Mouse (Mus musculus) thymus, postnatal 14 days (tissue): ENCODE results near the gene Cfap77.

Experiments
- DNase-seq: peaks from one replicate; pipeline ENCODE4 v3.0.0; 2021

The Cfap77 gene

GRCm38 (mm10) chr2:28919001-28919400 lies 135.9 kb downstream of the Cfap77 start:
- no peak for DNase-seq

- DNase-seq = no peak
Observed at GRCm38 (mm10) chr2:28917518-28918361, 137.1 kb downstream of the Cfap77 start.

GRCm38 (mm10) chr2:28917156-28917517 lies 137.7 kb downstream of the Cfap77 start:
- no peak for DNase-seq

- DNase-seq = no peak
Observed at GRCm38 (mm10) chr2:28916513-28916865, 138.4 kb downstream of the Cfap77 start, which contains the start of gene Barhl1. Barhl1 (minus strand) TSS chr2:28916668.

- DNase-seq = peak; percentile 95
Observed at GRCm38 (mm10) chr2:28915768-28916512, 138.9 kb downstream of the Cfap77 start.

- peak; percentile 9 for DNase-seq
Observed at GRCm38 (mm10) chr2:28915104-28915738, 139.6 kb downstream of the Cfap77 start.

GRCm38 (mm10) chr2:28914121-28914520 lies 140.7 kb downstream of the Cfap77 start:
- DNase-seq = no peak

- DNase-seq = no peak
Observed at GRCm38 (mm10) chr2:28912961-28913360, 141.9 kb downstream of the Cfap77 start.

- DNase-seq = no peak
Observed at GRCm38 (mm10) chr2:28912039-28912700, 142.7 kb downstream of the Cfap77 start.

- no peak for DNase-seq
Observed at GRCm38 (mm10) chr2:28911331-28912038, 143.4 kb downstream of the Cfap77 start.

- DNase-seq = no peak
Observed at GRCm38 (mm10) chr2:28910877-28911276, 144.0 kb downstream of the Cfap77 start.

- DNase-seq = no peak
Observed at GRCm38 (mm10) chr2:28909818-28910710, 144.8 kb downstream of the Cfap77 start.

- DNase-seq = no peak
Observed at GRCm38 (mm10) chr2:28909186-28909817, 145.6 kb downstream of the Cfap77 start.

- DNase-seq = no peak
Observed at GRCm38 (mm10) chr2:28908389-28909153, 146.3 kb downstream of the Cfap77 start.

- DNase-seq = no peak
Observed at GRCm38 (mm10) chr2:28907691-28908388, 147.0 kb downstream of the Cfap77 start.

- no peak for DNase-seq
Observed at GRCm38 (mm10) chr2:28905561-28905960, 149.3 kb downstream of the Cfap77 start.

GRCm38 (mm10) chr2:28904786-28905185 lies 150.1 kb downstream of the Cfap77 start:
- no peak for DNase-seq

- no peak for DNase-seq
Observed at GRCm38 (mm10) chr2:28903871-28904270, 151.0 kb downstream of the Cfap77 start.

GRCm38 (mm10) chr2:28902291-28902690 lies 152.6 kb downstream of the Cfap77 start:
- DNase-seq = no peak
